Comparison of ENCODE assay signal across 19 mouse cellular contexts in the genomic region with DNA sequence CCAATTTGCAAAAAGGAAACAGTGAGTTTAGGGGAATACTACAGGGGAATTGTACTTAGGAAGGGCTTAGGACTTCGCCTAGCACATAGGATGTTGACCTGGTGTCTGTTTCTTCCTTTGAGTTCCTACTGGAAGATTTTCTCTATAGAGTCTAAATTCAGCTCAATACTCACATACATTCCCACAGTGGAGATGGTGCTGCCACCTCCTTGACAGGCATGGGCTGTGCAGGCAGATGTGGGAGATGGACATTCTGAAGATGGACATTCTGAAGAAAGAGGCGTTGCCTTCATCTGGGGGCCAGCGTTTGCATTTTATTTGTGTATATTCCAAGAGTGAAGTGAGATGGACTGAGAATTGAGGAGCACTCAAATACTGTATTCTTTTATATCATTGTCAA.
"Had no signal": no experiment of that assay in that cellular context is flagged by ENCODE, and none has a peak within 500 bp of the region (broad histone marks: within the 10 kb centered on the region; RNA-seq: fewer than 3 reads in every experiment).

No protein-coding gene starts in this region.

- H3K9me3 ChIP-seq: intestine, embryonic 15.5 days; limb, embryonic 10.5 days; limb, embryonic 13.5 days; midbrain, embryonic 15.5 days; neural tube, embryonic 13.5 days; stomach, embryonic 15.5 days had no signal

- H3K27me3 ChIP-seq: intestine, embryonic 15.5 days; midbrain, embryonic 15.5 days; neural tube, embryonic 13.5 days; stomach, embryonic 15.5 days had no signal

- H3K36me3 ChIP-seq: intestine, embryonic 15.5 days; midbrain, embryonic 15.5 days; stomach, embryonic 15.5 days had no signal

- DNase-seq: layer of hippocampus, postnatal 36 days; liver, postnatal 0 days; lung, embryonic 14.5 days; lung, postnatal 4 days; retina, postnatal 1 day; right cerebral cortex, postnatal 25 days; spleen, adult 18-20 months; thymus, adult 18-20 months had no signal

- H3K27ac ChIP-seq: intestine, embryonic 15.5 days; left cerebral cortex, adult 2 months; limb, embryonic 10.5 days; limb, embryonic 13.5 days; liver, embryonic 14.5 days; midbrain, embryonic 15.5 days; neural tube, embryonic 13.5 days; stomach, embryonic 15.5 days had no signal

- H3K4me3 ChIP-seq: intestine, embryonic 15.5 days; left cerebral cortex, adult 2 months; limb, embryonic 10.5 days; limb, embryonic 13.5 days; midbrain, embryonic 15.5 days; myocyte; neural tube, embryonic 13.5 days; stomach, embryonic 15.5 days had no signal

- H3K9ac ChIP-seq: intestine, embryonic 15.5 days; limb, embryonic 13.5 days; liver, embryonic 14.5 days; liver, postnatal 0 days; lung, embryonic 14.5 days; midbrain, embryonic 15.5 days; neural tube, embryonic 13.5 days; stomach, embryonic 15.5 days had no signal

- ATAC-seq: intestine, embryonic 15.5 days; liver, postnatal 0 days; midbrain, embryonic 15.5 days had no signal

- H3K4me2 ChIP-seq: intestine, embryonic 15.5 days; limb, embryonic 13.5 days; liver, embryonic 11.5 days; lung, embryonic 14.5 days; midbrain, embryonic 11.5 days; midbrain, embryonic 15.5 days; neural tube, embryonic 13.5 days; stomach, embryonic 15.5 days had no signal

- H3K4me1 ChIP-seq: intestine, embryonic 15.5 days; midbrain, embryonic 15.5 days; neural tube, embryonic 13.5 days; stomach, embryonic 15.5 days had no signal
